Mouse (Mus musculus) heart, embryonic 15.5 days (tissue): ENCODE measurements around the gene Cygb. TPM values are rescaled to one million over a fixed set of nuclear protein-coding genes. Genes with fewer than 3 reads are reported as not detected.
A peak's percentile ranks its signal among the peaks of the same experiment; 100 is the strongest.

Experiments
- ATAC-seq: fragments of 200-750 bp; cut with Nextera tagmentation; replicated peaks from 2 replicates; pipeline ENCODE4 v1.8.0; 2017; ENCODE audit warnings: low read depth, moderate TSS enrichment; ENCODE audit not compliant: insufficient number of reproducible peaks, insufficient read depth, low FRiP score
- H3K27ac ChIP-seq: fragments of 300-500 bp; sonication (generic); 2 replicates; pipeline ENCODE4 v1.5.1; 2015; ENCODE audit warnings: mild to moderate bottlenecking, inconsistent platforms
- H3K27me3 ChIP-seq: fragments of 300-500 bp; sonication (generic); 2 replicates; pipeline ENCODE4 v1.6.1; 2015; ENCODE audit warnings: inconsistent platforms
- H3K36me3 ChIP-seq: fragments of 300-500 bp; sonication (generic); 2 replicates; pipeline ENCODE4 v1.6.1; 2015; ENCODE audit warnings: mild to moderate bottlenecking, inconsistent platforms
- H3K4me1 ChIP-seq: fragments of 300-500 bp; sonication (generic); replicated peaks from 2 replicates; pipeline ENCODE4 v1.6.1; 2015; ENCODE audit warnings: inconsistent platforms
- H3K4me2 ChIP-seq: fragments of 300-500 bp; sonication (generic); 2 replicates; pipeline ENCODE4 v1.6.1; 2015; ENCODE audit warnings: inconsistent platforms, mild to moderate bottlenecking, moderate library complexity
- H3K4me3 ChIP-seq: fragments of 300-500 bp; sonication (generic); 2 replicates; pipeline ENCODE4 v1.5.1; 2015; ENCODE audit warnings: mild to moderate bottlenecking, inconsistent platforms
- H3K9ac ChIP-seq: fragments of 300-500 bp; sonication (generic); 2 replicates; pipeline ENCODE4 v1.6.1; 2015; ENCODE audit warnings: mild to moderate bottlenecking, inconsistent platforms
- H3K9me3 ChIP-seq: fragments of 300-500 bp; sonication (generic); replicated peaks from 2 replicates; pipeline ENCODE4 v1.6.1; 2016; ENCODE audit warnings: inconsistent platforms
- WGBS: fragments of 180-500 bp; shearing (Covaris S2); methylation state at CpG from one replicate; pipeline ENCODE4 v1.1.7; 2015; ENCODE audit warnings: mixed read lengths; 5-methylcytosine and 5-hydroxymethylcytosine counted together
- polyA plus RNA-seq: library from polyadenylated mRNA; unstranded; fragments of >200 nt; fragmentation: Nextera tagmentation; extraction: Ambion mirVana; gene quantifications from 2 replicates; pipeline ENCODE4 v1.2.1, GENCODE M21; 2015

Cygb gene
- 9.1 and 11.6 TPM in 2 replicates for polyA plus RNA-seq

DNA sequence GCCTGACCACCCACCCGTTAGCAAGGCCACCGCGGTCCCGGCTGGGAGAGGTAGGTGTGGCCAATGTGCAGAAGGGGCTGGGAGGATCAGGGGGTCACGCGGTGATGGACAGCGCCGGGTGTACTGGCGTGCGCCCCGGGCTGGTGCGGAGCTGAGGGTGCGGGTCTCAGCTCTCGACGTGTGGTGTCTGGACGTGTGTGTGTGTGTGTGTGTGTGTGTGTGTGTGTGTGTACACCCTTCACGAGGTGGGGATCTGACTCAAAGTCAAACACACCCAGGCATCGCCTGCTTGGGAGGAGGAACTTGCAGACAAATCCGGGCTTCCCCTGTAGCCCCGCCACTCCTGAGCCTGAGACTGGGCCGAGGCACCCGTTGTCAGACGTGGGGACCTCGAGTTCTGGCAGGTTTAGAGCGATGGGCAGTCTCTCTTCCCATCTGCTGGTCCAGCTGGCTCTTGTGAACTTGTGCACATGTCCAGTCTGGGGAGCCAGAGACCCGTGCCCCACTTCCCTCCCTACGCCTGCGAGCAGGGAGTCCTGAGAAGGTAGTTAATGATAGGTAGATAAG lies at the start of gene Cygb:
TSS of gene Cygb (minus strand) at position 59 of the 567 bp plus-strand sequence.
- ATAC-seq: no peak
- peaks cover 58% of the 10 kb centered on the region for H3K27me3 ChIP-seq

DNA sequence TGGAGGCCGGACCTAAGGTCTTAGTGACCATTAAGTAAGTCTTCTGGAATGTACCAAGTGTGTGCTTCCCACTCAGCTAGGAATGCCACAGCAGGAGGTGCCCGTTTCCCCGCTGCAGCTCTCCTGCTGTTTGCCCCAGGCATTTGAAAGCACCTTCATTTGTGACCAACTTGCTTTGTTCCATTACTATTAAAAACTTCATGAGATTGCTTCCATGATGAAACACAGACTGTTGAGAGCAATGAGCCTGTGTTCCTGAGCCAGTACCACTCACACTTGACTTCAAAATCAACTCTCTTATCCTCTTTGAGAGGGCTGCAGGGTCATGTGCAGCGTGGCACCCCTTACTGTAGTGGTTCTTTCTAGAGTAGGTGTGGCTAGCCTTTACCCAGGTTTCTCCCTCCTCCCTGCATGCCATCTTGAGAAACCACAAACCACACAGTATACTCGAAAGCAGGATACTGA lies 47.3 kb upstream of the Cygb start:
- no peak overlapping the region for H3K27ac ChIP-seq
- WGBS: 33% methylated on average over 5 of the region's 5 CpGs

More for the DNA sequence above, at the start of gene Cygb:
- 6% methylated on average over 28 of the region's 28 CpGs for WGBS
- Histone ChIP-seq H3K4me3 (peak within 1 kb of the TSS; percentile 59), H3K4me1 (peaks cover 37% of the 10 kb centered on the region), H3K4me2 (peak within 1 kb of the TSS; percentile 96), H3K36me3 (no peaks in the 10 kb centered on the region), H3K9me3 (no peaks in the 10 kb centered on the region), H3K27ac (no peak within 1 kb of the TSS), H3K9ac (peak within 1 kb of the TSS; percentile 61)

DNA sequence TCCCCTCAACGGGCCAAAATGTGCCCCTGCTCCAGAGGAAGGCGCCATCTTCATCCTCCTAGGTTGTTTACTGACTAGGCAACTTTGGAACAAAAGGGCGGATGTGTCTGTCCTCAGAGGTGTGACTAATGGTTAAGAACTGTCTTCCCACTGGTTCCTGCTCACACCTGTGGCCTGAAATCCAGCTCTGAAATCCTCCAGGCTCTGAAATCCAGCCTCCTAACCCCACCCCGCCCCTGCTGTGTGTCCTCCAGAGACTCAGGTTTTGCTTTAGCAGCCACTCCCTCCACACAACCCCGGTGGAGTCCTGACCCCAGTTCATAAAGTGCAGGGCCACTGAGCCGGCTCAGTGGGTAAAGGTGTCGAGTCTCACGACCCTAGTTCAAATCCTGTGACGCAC lies 43.4 kb upstream of the Cygb start:
- H3K4me1 ChIP-seq: peaks cover 20% of the 10 kb centered on the region
- H3K27ac ChIP-seq: no peak overlapping the region
- H3K4me2 ChIP-seq: no peak overlapping the region
- no peaks in the 10 kb centered on the region for H3K36me3 ChIP-seq
- ATAC-seq: no peak
- H3K9ac ChIP-seq: no peak overlapping the region
- H3K9me3 ChIP-seq: no peaks in the 10 kb centered on the region
- peaks cover 50% of the 10 kb centered on the region for H3K27me3 ChIP-seq
- 55% methylated on average over 9 of the region's 9 CpGs for WGBS
- H3K4me3 ChIP-seq: no peak overlapping the region

More for the DNA sequence above, 47.3 kb upstream of the Cygb start:
- no peak for ATAC-seq
- no peaks in the 10 kb centered on the region for H3K36me3 ChIP-seq
- H3K4me2 ChIP-seq: no peak overlapping the region
- H3K9me3 ChIP-seq: no peaks in the 10 kb centered on the region
- no peak overlapping the region for H3K4me3 ChIP-seq
- H3K27me3 ChIP-seq: peaks cover 14% of the 10 kb centered on the region
- no peak overlapping the region for H3K9ac ChIP-seq
- peaks cover 4% of the 10 kb centered on the region; the same call in 1 of the 2 replicates for H3K4me1 ChIP-seq

DNA sequence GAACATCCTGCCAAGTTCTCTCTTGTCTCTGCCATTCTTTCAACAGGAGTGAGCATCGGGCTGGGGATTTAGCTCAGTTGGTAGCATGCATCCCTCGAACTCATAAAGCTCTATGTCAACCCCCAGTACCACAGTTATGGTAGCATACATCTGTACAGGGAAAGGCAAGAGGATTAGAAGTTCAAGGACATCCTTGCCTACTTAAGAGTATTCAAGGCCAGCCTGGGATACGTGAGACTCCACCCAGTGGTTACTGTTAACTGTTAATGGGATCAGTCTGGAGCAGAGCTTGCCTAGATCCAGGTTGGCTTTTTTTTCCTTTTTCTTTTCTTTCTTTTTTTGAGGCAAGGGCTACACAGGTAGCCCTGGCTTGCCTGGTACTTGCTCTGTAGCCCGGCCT lies 42.3 kb upstream of the Cygb start:
- H3K4me1 ChIP-seq: peaks cover 19% of the 10 kb centered on the region
- H3K27me3 ChIP-seq: peaks cover 54% of the 10 kb centered on the region
- 81% methylated on average over 4 of the region's 4 CpGs for WGBS

DNA sequence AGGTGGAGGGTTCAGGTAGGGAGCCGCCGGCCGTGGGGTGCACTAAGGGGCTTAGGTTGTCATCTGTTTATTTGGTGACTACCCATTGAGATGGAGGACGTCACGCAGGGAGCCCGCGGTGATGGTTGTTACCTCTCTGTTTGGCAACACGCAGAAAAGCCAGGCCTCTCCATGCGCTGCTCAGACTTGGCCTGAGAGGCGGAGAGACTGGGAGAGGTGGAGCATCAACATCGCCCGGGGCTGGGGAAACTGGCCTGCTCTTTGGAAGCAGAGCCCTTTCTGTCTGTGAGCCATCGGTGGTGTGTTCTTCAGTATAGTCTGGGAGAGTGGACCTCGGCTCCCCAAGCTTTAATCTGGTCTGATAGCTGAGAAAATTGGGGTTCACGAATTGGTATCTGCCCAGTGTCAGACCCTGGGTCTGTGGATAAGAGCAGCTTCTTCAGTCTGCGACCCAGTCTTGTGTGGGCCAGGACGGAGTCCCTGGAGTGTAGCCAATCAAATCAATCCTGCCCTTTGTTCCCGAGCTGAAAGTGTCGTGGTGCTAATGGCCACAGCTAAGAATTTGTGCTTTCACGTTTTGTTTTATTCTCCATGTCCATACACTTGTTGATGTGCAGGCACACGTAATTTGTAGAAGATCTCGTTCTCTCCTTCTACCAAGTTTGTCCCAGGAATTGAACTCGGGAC lies 41.2 kb upstream of the Cygb start:
- Histone ChIP-seq H3K9me3 (no peaks in the 10 kb centered on the region), H3K4me3 (no peak overlapping the region), H3K27ac (no peak overlapping the region), H3K36me3 (no peaks in the 10 kb centered on the region), H3K4me2 (peak overlapping the region; percentile 87), H3K27me3 (peaks cover 54% of the 10 kb centered on the region), H3K9ac (no peak overlapping the region), H3K4me1 (peaks cover 16% of the 10 kb centered on the region)
- 24% methylated on average over 23 of the region's 23 CpGs for WGBS
- ATAC-seq: no peak

More for the DNA sequence above, 42.3 kb upstream of the Cygb start:
- Histone ChIP-seq H3K27ac (no peak overlapping the region), H3K4me2 (no peak overlapping the region), H3K36me3 (no peaks in the 10 kb centered on the region), H3K9ac (no peak overlapping the region), H3K9me3 (no peaks in the 10 kb centered on the region), H3K4me3 (no peak overlapping the region)
- no peak for ATAC-seq

DNA sequence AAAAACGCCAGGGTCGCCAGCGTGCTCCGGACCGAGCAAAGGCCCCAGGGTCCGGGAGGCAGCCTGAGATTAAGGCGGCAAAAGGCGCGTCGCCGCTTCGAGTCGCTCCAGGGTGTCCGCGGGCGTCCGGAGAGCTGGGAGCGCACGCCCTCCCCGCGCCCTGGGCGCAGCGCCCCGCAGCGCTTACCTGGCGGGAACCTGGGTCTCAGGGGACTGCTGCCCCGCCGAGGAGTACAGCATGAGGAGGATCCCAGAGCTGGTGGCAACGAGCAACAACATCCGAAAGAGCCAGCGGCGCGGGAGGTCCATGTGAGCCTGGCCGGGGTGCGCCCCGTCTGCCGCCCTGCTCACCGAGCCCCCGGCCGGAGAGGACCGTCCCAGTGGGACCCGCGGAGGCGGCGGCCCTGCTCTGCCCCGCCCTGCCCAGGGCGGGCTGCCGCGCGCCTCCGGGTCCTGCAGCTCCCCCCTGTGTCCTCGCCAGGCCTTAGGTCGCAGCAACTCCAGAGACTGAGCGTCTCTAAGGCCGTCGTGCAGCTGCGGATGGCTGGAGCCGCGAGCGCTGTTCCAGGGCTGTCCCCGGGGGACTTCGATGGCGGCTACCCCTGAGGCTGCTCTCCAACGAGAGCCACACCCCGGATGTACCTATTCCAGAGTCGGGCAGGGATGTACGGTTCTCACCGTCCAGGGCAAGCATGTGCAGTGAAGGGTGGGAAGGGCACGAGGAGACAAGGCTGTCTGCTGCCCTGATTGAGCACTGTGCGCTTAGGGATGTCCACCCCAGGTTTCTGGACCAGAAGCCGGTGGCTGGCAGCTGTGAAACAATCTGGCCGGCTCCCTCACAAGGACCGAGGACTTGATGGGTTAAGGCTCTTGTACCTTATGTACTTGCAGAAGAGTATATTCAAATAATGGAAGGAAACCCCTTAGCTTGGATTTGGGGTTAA lies 40.4 kb upstream of the Cygb start:
- ATAC-seq: peak; percentile 74
- Histone ChIP-seq H3K9ac (peak overlapping the region; percentile 49), H3K4me2 (peak overlapping the region; percentile 87), H3K27me3 (peaks cover 54% of the 10 kb centered on the region), H3K9me3 (no peaks in the 10 kb centered on the region), H3K36me3 (no peaks in the 10 kb centered on the region), H3K4me3 (peak overlapping the region; percentile 55), H3K4me1 (peaks cover 16% of the 10 kb centered on the region), H3K27ac (no peak overlapping the region)
- 2% methylated on average over 73 of the region's 73 CpGs for WGBS

DNA sequence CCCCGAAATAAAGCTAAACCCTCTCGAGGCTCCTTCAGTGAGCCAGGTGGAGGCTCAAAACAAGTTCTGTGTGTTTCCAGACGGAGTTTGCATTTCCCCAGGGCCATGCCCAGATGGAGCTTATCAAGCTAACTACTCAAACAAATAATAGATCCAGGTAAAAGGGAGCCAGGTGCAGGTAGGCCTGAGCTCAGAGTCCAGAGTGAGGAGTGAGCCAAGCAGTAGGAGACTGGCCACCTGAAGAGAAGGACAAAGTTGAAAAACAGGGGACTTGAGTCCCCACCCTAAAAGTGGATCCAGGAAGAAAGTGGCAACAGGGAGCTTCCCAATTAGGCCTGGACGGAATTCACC lies 39.8 kb upstream of the Cygb start:
- Histone ChIP-seq H3K9ac (peak overlapping the region; percentile 49), H3K4me1 (peaks cover 16% of the 10 kb centered on the region), H3K4me2 (peak overlapping the region; percentile 87), H3K27ac (no peak overlapping the region), H3K36me3 (no peaks in the 10 kb centered on the region), H3K9me3 (no peaks in the 10 kb centered on the region), H3K4me3 (peak overlapping the region; percentile 55), H3K27me3 (peaks cover 54% of the 10 kb centered on the region)
- WGBS: 46% methylated on average over 4 of the region's 4 CpGs
- ATAC-seq: no peak

DNA sequence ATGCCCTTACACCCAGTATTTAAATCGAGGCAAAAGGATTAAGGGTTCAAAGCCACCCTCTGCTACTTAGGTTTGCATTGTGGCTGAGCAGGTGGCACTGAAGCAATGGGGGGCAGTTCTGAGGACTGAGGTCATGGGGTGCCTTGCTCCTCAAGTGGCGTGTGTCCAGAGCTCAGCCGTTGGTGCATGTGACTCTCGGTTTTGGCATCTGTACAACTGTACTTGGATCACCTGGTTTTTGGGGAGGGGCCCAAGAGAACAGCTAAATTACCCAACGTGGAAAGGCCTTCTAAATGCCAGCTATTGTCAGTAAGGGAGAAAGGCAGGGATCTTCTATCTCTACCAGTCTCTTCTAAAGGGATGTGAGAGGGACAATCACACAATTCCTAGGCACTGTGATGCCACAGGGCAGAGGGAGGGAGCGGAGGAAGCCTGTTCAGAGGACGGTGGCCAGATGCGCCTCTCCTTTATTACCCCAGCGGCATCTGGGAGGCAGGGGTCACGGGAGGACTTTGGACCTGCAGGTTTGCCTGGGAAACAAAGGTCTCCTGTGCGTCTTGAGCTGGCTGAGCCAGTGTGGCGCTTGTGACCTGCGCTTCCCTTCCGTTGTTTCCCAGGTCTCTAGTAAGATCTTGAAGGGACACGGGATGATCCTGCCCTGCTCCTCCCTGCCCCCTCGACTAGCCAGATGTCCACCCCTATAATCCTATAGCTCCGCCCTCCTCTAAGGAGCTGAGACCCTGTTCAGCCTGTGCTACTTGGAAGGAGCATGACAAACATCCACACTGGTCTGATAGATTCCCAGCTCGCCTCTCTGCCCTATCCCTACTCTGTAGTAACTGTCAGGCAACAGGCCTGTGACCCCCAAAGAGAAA lies 36.8 kb upstream of the Cygb start:
- Histone ChIP-seq H3K9me3 (no peaks in the 10 kb centered on the region), H3K27ac (no peak overlapping the region), H3K4me2 (no peak overlapping the region), H3K4me1 (peaks cover 16% of the 10 kb centered on the region), H3K27me3 (peaks cover 35% of the 10 kb centered on the region), H3K9ac (no peak overlapping the region), H3K4me3 (no peak overlapping the region), H3K36me3 (no peaks in the 10 kb centered on the region)
- ATAC-seq: no peak
- 62% methylated on average over 18 of the region's 18 CpGs for WGBS

DNA sequence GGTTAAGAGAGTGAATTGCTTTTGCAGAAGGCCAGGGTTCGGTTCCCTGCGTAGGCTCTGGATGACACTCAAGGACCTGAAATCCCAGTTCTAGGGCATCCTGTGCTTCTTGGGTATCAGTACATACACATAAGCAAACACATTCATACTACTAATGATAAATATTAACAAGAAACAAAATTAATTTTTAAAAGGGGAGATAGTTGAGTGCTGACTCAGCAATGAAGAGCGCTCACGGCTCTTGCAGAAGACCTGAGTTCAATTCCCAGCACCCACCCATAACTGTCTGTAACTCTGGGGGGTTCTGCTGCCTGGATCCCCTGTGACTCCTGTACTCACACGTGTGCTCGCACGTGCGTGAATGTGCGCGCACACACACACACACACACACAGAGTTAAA lies 35.5 kb upstream of the Cygb start:
- Histone ChIP-seq H3K9ac (no peak overlapping the region), H3K4me3 (no peak overlapping the region), H3K36me3 (no peaks in the 10 kb centered on the region), H3K9me3 (no peaks in the 10 kb centered on the region), H3K4me2 (no peak overlapping the region), H3K4me1 (peaks cover 7% of the 10 kb centered on the region), H3K27ac (no peak overlapping the region), H3K27me3 (peaks cover 22% of the 10 kb centered on the region)
- 94% methylated on average over 10 of the region's 10 CpGs for WGBS
- ATAC-seq: no peak

DNA sequence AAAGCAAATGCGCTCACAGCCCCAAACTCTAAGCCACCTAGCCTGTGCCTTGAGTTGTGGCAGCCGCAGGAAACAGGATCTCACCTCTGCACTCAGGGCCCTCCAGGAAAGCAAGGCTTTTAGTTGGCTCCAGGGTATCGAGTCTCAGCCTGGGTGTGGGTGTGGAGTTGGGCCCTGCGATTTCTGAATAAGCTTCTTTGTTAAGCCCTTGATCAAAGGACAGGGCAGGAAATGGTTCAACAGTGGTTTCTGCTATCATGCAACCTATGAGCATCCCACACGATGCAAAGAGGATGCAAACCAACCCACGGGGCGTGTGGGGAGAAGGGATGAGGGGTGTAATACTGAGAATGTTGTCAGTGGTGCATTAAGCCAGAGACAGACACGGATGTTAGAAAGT lies 33.8 kb upstream of the Cygb start:
- no peak for ATAC-seq
- 72% methylated on average over 8 of the region's 8 CpGs for WGBS

More for the DNA sequence above, 33.8 kb upstream of the Cygb start:
- Histone ChIP-seq H3K4me2 (no peak overlapping the region), H3K9me3 (no peaks in the 10 kb centered on the region), H3K27me3 (peaks cover 8% of the 10 kb centered on the region), H3K36me3 (no peaks in the 10 kb centered on the region), H3K4me1 (no peaks in the 10 kb centered on the region), H3K27ac (no peak overlapping the region), H3K4me3 (no peak overlapping the region), H3K9ac (no peak overlapping the region)
